Mouse (Mus musculus) C2C12 (cell line): ENCODE measurements at regions not wholly inside any gene's neighbourhood (a gene's known extent, or its start where the extent isn't known, plus 50 kb on each side); places are given as distances from the start of the nearest gene placed in this dataset.

ENCODE experiments used
- CEBPB ChIP-seq: IDR thresholded peaks from one replicate; pipeline ENCODE4 v1.6.1; 2011; ENCODE audit warnings: low read depth, mild to moderate bottlenecking, control low read depth, moderate library complexity
- CTCF ChIP-seq: IDR thresholded peaks from one replicate; pipeline ENCODE4 v1.5.1; 2011; ENCODE audit not compliant: control insufficient read depth, insufficient read depth, insufficient read length
- MAX ChIP-seq: IDR thresholded peaks from one replicate; pipeline ENCODE4 v1.6.1; 2011; ENCODE audit warnings: mild to moderate bottlenecking, control low read depth
- USF1 ChIP-seq: IDR thresholded peaks from one replicate; pipeline ENCODE4 v1.6.1; 2011; ENCODE audit warnings: low read depth, mild to moderate bottlenecking, control low read depth, moderate library complexity

DNA sequence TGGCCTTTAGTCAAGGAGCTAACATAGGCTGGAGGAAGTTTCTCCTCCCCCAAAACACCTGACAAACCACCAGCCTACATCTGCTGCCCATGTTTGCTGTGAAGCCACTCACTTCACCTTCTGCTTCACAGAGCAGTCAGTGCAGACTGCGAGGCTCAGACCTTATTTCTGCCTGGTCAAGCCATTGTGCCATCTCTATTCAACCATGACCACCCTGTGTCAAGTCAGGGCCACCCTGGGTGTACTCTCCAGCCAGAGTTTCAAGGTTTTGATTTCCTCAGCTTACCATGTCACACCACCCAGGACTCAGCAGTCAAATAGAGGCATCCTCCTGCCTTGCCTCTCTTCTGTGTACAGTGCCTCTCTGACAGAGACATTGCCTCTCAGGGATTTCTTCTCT lies 152.6 kb downstream of the Foxa2 start:
- no peak for TF ChIP-seq CTCF
- no peak for TF ChIP-seq MAX
- TF ChIP-seq CEBPB, result no peak
- TF ChIP-seq USF1, result no peak
